Mouse (Mus musculus) brain, embryonic 14.5 days (tissue): ENCODE data around the gene Il2ra. TPM values are rescaled to one million over a fixed set of nuclear protein-coding genes. Genes with fewer than 3 reads are reported as not detected.

Experiments used
- DNase-seq: peaks from one replicate; pipeline ENCODE4 v3.0.0-alpha.2; 2011; ENCODE audit warnings: low read depth
- CTCF ChIP-seq: fragments of 200-500 bp; IDR thresholded peaks from 2 replicates; pipeline ENCODE4 v1.5.1; 2012; ENCODE audit warnings: inconsistent platforms, mild to moderate bottlenecking, moderate library complexity, borderline replicate concordance; ENCODE audit not compliant: insufficient read depth, insufficient read length; ENCODE audit errors: extremely low read depth
- POLR2A ChIP-seq: fragments of 200-500 bp; IDR thresholded peaks from 2 replicates; pipeline ENCODE4 v1.6.1; 2012; ENCODE audit warnings: mild to moderate bottlenecking, inconsistent platforms, borderline replicate concordance; ENCODE audit not compliant: poor library complexity, insufficient read depth, insufficient read length, severe bottlenecking; ENCODE audit errors: extremely low read depth
- polyA plus RNA-seq: library from polyadenylated mRNA; depleted of rRNA; stranded (reverse); fragments of >200 nt; gene quantifications from 2 replicates; pipeline ENCODE4 v1.2.3, GENCODE M21; 2012

Gene Il2ra
- polyA plus RNA-seq, 1 experiment: 0.01 TPM

GRCm38 (mm10) chr2:11687436-11687835, 44.8 kb downstream of the Il2ra start:
- DNase-seq: peak; percentile 48
- TF ChIP-seq CTCF (no peak), POLR2A (no peak)

GRCm38 (mm10) chr2:11690201-11690890, 47.7 kb downstream of the Il2ra start:
- no peak for TF ChIP-seq POLR2A
- TF ChIP-seq CTCF: no peak
- DNase-seq: no peak

GRCm38 (mm10) chr2:11693352-11693751, 50.7 kb downstream of the Il2ra start:
- TF ChIP-seq POLR2A (no peak), CTCF (no peak)
- DNase-seq: no peak

- no peak for DNase-seq
- no peak for TF ChIP-seq CTCF
- TF ChIP-seq POLR2A: no peak
Observed at GRCm38 (mm10) chr2:11694104-11694503, 51.5 kb downstream of the Il2ra start.

GRCm38 (mm10) chr2:11695867-11696266, 53.3 kb downstream of the Il2ra start:
- TF ChIP-seq POLR2A (no peak), CTCF (no peak)
- no peak for DNase-seq

GRCm38 (mm10) chr2:11698994-11699393, 56.4 kb downstream of the Il2ra start:
- TF ChIP-seq CTCF (no peak), POLR2A (no peak)
- no peak for DNase-seq

GRCm38 (mm10) chr2:11699905-11700304, 57.3 kb downstream of the Il2ra start:
- no peak for TF ChIP-seq POLR2A
- no peak for TF ChIP-seq CTCF
- DNase-seq: no peak

- DNase-seq: peak; percentile 48
- TF ChIP-seq CTCF (no peak), POLR2A (no peak)
Observed at GRCm38 (mm10) chr2:11705201-11706025, 62.8 kb downstream of the Il2ra start, which contains the start of gene Il15ra. Gene Il15ra, plus strand, starts transcription at chr2:11705290.

- no peak for TF ChIP-seq POLR2A
- TF ChIP-seq CTCF: no peak
- peak; percentile 27 for DNase-seq
Observed at GRCm38 (mm10) chr2:11706030-11706745, 63.6 kb downstream of the Il2ra start.

GRCm38 (mm10) chr2:11706746-11707065, 64.1 kb downstream of the Il2ra start:
- TF ChIP-seq POLR2A (no peak), CTCF (no peak)
- DNase-seq: peak; percentile 11

GRCm38 (mm10) chr2:11708538-11708937, 65.9 kb downstream of the Il2ra start:
- DNase-seq: no peak
- no peak for TF ChIP-seq CTCF
- TF ChIP-seq POLR2A: no peak
